Mouse (Mus musculus): Measurements from ENCODE around the gene Ptprt.
A peak's percentile ranks its signal among the peaks of the same experiment; 100 is the strongest.

Ptprt gene

GRCm38 (mm10) chr2:161656632-161657031, 1004.3 kb downstream of the Ptprt start:
- DNase-seq, result no peak

DNA sequence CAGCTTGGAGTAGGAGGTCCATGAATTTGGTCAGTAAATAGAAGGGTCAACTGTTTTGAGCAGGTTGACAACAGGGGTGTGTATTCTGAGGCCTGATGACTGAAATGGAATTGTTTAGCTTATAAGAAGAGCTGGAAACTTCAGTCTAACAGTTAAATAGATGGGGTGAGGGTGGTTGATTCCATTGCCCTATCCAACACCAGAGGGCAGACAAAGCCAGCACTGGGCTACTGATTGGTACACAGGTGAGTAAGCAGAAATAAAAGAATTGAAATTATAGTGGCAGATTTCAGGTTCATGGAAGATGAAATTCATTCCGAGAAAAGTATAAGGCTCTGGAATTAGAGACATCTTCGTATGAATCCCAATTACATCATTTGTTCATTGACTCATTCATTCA, 1020.1 kb downstream of the Ptprt start:
- peak; percentile 38 for DNase-seq

- DNase-seq, result no peak
Observed at GRCm38 (mm10) chr2:161634084-161634483, 1026.9 kb downstream of the Ptprt start.

GRCm38 (mm10) chr2:161625896-161626295, 1035.1 kb downstream of the Ptprt start:
- DNase-seq, result no peak

DNA sequence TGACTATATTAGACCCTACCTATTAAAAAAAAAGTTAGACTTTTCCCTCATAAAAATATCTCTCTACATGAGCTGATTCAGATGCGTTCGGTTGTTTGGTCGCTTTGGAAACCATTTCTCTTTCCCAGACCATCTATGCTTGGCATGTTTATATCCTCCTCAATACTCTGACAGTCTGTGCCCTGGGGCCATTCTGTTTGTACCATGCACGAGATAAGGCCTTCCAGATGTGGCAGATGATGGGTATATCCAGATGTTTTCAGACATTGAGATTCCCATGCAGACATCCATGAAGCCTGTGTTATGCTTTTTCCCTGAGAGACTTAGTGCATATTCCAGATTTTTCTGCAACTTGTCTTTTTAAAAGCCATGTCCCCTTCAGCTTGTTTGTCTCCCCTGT, 1052.5 kb downstream of the Ptprt start:
- DNase-seq, result no peak

DNA sequence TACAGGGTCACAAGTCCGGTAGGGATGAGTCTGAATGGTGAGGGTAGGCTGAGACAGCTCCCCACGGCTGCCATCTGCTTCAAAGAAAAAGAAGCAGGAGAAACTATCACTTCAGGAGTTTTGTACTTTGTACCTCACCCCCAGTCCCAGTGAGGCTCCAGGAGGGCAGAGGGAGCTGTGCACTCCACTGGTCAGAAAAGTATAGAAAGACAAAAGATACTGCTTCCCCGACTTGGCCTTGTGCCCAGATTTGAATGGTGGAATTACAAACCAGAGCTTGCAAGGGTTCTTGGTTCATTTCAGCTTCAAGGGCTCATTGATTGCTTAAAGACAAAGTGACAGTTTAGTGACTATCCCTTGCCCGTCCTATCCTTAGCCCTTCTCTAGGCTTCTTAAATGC, 1053.6 kb downstream of the Ptprt start:
- DNase-seq, result no peak

DNA sequence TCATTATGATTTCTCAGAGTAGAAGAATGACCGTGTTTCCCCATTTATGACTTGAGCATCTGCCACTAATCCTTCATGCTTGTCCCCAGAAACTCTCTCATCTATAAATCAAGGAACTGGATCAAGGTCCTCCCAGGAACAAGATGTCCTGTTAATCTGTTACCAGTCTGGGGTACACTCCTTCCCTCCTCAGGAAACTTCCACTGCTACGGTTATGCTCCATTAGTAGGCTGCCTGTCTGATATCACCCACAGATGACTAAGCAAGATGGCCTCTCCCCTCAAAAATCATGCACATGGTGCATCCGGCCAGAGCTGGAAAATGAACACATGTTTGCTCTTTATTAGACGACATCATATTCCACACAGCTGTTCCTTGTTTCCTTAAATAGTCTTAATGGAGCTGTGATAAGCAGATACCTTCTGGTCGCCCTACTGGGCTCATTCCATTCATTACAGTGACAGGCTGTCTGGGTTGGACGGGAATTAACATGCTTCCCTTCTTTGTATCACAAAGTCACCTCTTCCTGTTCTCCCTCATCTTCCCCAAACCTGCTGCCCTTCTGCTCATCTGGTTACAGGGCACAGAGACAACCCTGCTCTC, 1060.6 kb downstream of the Ptprt start:
- no peak for DNase-seq

DNA sequence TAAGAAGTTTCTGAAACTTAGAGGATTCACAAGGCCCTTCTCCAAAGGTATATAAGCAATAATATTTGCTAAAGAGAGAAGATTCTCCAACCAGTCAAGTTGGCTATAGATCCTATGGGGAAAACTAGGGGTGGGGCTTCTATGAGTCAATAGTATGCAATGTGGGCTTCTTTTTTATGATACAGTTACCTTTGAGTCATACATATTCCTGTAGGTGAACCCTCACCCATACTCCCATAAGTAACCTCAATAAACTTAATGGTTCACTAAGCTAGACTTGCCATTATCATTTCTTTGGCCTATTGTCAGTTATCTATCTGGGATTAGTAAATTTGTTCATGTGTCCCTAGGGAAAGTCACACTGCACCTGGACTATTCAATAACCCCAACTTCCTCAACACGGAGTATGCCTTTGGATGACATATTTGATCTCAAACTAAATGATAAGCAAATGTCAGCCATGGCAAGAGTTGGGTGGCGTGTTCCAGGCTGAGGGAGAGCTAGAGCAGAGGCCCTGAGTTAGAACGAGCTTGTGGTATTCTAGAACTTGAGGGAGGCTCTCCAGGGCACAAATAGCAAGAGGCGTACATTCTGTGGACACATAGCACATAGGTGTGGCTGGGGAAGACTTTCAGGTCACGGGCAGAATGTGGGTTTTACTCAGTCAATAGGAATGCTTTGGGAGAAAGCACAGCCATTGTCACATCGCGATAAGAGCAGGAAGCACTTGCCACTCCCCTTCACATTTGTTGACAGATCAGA, 1067.4 kb downstream of the Ptprt start:
- DNase-seq, result no peak

DNA sequence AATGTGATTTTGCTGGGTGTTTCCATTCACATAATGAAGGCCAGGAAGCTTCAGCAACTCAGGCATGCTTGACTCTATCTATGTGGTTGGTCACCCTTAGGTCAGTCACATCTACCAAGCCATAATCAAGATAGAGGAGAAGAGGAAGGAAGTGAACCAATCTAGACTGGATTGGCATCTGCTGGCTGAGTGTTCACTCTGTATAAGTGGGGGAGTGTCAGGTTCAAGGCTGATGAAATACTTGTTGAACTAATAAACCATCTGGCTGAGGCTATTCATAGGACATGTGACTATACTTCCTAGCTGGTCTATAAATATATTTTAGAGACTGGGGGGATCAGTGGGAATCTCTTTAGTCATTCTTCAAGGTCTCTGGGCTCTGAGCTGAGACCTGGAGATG, 1086.5 kb downstream of the Ptprt start:
- no peak for DNase-seq

- no peak for DNase-seq
Observed at GRCm38 (mm10) chr2:161572201-161572600, 1088.7 kb downstream of the Ptprt start.

DNA sequence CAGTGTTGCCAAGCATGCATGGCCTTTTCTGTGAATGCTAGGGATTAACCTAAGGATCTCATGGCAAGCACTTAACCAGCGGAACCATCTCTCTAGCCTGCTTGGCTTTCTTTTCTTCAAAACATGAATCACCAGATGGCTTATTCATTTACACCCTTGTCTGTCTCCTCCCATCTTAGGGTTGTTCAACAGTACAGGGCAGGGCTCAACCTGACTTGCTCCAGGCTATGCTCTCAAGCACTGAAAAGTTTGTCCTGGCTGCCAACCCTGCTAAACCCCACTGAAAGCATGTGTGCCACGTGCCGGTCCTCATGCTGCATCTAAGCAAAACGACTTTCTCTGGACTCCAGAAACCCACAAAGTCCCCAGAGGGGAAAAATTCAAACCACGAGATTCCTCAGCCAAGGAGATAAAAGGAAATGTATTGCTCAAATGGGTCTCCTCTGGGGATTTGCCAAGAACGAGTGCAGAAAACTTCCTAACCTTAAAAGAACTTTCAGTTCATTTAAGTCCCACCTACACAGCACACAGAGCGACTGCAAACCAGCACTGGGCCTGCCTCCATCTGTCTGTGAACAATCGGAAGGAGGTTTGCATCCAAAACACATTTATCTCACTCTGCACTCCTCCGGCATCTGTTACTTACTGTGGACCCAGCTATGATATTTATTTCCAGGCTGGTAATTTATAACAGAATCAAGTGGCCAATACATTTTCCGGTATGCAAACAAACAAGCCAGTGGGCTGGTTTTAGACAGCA, 1090.5 kb downstream of the Ptprt start:
- DNase-seq, result no peak

GRCm38 (mm10) chr2:161561502-161561901, 1099.4 kb downstream of the Ptprt start:
- no peak for DNase-seq

GRCm38 (mm10) chr2:161557874-161558273, 1103.1 kb downstream of the Ptprt start:
- no peak for DNase-seq

GRCm38 (mm10) chr2:161553651-161554050, 1107.3 kb downstream of the Ptprt start:
- DNase-seq, result no peak

- peak; percentile 76 for DNase-seq
Observed at GRCm38 (mm10) chr2:161552011-161552410, 1108.9 kb downstream of the Ptprt start.

- no peak for DNase-seq
Observed at GRCm38 (mm10) chr2:161549577-161549976, 1111.4 kb downstream of the Ptprt start.

GRCm38 (mm10) chr2:161547318-161547717, 1113.6 kb downstream of the Ptprt start:
- peak; percentile 65 for DNase-seq

DNA sequence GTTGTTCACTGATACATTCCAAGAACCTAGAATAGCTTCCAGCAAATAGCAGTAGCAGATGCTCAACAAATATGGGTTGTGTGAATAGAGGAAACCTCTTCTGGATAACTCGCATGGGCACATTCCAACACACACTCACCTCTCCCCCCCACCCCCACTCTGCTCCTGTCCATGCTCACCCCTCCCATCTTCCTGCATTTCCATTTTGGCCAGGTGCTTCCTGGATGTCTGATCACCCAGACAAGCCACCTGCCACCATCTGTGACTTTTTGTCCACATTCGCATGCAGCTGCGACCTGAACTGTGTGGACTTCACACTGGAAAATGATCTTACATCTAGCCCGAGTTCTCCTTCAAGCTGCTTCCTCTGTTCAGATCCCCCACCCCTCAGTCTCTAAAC, 1115.5 kb downstream of the Ptprt start:
- no peak for DNase-seq

GRCm38 (mm10) chr2:161534151-161534550, 1126.8 kb downstream of the Ptprt start:
- no peak for DNase-seq

DNA sequence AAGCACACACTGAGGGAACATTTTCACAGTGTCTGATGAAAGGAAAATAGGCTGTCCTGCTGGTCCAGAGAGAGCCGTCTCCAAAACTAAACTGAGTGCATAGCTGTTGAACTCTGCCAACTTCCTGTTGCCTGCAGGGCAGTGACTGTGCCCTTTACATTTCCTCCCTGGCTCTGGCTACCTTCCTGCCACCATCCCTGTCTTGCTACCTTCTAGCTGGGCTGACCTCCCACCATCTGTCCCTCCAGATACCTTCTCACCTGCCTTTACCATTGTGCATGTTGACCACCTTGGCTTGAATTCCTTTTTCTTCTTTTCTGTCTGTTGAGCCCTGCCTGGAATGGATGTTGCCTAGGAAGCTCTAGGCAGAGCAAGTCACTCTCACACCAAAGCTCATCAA, 1133.8 kb downstream of the Ptprt start:
- peak; percentile 75 for DNase-seq

- DNase-seq, result no peak
Observed at GRCm38 (mm10) chr2:161519671-161520070, 1141.3 kb downstream of the Ptprt start.

- DNase-seq, result peak; percentile 88
Observed at GRCm38 (mm10) chr2:161516921-161517320, 1144.0 kb downstream of the Ptprt start.

DNA sequence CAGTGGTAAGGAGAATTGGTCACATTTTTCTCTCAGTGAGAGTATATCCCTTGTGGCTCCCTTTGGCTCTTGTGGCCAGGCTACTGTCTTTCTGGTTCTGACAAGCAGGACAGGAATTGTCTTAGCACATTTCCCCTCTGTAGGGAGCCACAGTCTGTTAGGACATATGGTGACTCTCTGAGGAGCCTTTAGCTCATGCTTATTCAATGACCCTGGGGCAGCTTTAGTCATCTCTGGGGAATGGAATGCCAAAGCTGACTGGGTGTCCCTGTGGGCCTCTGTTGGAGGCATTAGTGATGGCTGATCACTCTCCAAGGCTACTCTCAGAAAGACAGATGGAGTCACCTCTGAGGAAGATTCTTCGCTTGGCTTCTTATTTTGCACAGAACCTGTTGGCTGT, 1147.7 kb downstream of the Ptprt start:
- DNase-seq, result peak; percentile 90
